Mouse (Mus musculus) stomach, embryonic 16.5 days (tissue): ENCODE results near the gene Wscd1. TPM values are rescaled to one million over a fixed set of nuclear protein-coding genes. Genes with fewer than 3 reads are reported as not detected.

Experiments
- ATAC-seq: fragments of 200-750 bp; cut with Nextera tagmentation; 2 replicates; pipeline ENCODE4 v1.8.0; 2017; ENCODE audit warnings: moderate number of reproducible peaks, moderate TSS enrichment; ENCODE audit not compliant: insufficient read depth, low FRiP score
- H3K27ac ChIP-seq: fragments of 300-500 bp; sonication (generic); 2 replicates; pipeline ENCODE4 v1.5.1; 2014; ENCODE audit warnings: low read length
- H3K27me3 ChIP-seq: fragments of 300-500 bp; sonication (generic); 2 replicates; pipeline ENCODE4 v1.6.1; 2014; ENCODE audit warnings: low read length, control low read depth, mixed read lengths; ENCODE audit not compliant: control insufficient read depth, insufficient read depth
- H3K36me3 ChIP-seq: fragments of 300-500 bp; sonication (generic); 2 replicates; pipeline ENCODE4 v1.6.1; 2014; ENCODE audit warnings: low read length; ENCODE audit not compliant: control insufficient read depth, insufficient read depth
- H3K4me1 ChIP-seq: fragments of 300-500 bp; sonication (generic); 2 replicates; pipeline ENCODE4 v1.6.1; 2014; ENCODE audit warnings: low read length, control low read depth, mixed read lengths; ENCODE audit not compliant: control insufficient read depth, insufficient read depth
- H3K4me2 ChIP-seq: fragments of 300-500 bp; sonication (generic); 2 replicates; pipeline ENCODE4 v1.6.1; 2014; ENCODE audit warnings: low read depth, low read length, mixed read lengths
- H3K4me3 ChIP-seq: fragments of 300-500 bp; sonication (generic); replicated peaks from 2 replicates; pipeline ENCODE4 v1.5.1; 2014; ENCODE audit warnings: mild to moderate bottlenecking, low read length
- H3K9ac ChIP-seq: fragments of 300-500 bp; sonication (generic); 2 replicates; pipeline ENCODE4 v1.6.1; 2014; ENCODE audit warnings: low read length
- H3K9me3 ChIP-seq: fragments of 300-500 bp; sonication (generic); replicated peaks from 2 replicates; pipeline ENCODE4 v1.6.1; 2016; ENCODE audit warnings: low read length, control low read depth; ENCODE audit not compliant: control insufficient read depth
- WGBS: fragments of 180-500 bp; shearing (Covaris S2); extraction: QIAGEN DNeasy Blood & Tissue Kit; methylation state at CpG from one replicate; pipeline ENCODE4 v1.1.7; 2014; 5-methylcytosine and 5-hydroxymethylcytosine counted together
- polyA plus RNA-seq: library from polyadenylated mRNA; unstranded; fragments of >200 nt; fragmentation: Nextera tagmentation; extraction: Ambion mirVana; gene quantifications from 2 replicates; pipeline ENCODE4 v1.2.1, GENCODE M21; 2015

Gene Wscd1
- polyA plus RNA-seq, 1 experiment from 2014 or later: 2.6 TPM

DNA sequence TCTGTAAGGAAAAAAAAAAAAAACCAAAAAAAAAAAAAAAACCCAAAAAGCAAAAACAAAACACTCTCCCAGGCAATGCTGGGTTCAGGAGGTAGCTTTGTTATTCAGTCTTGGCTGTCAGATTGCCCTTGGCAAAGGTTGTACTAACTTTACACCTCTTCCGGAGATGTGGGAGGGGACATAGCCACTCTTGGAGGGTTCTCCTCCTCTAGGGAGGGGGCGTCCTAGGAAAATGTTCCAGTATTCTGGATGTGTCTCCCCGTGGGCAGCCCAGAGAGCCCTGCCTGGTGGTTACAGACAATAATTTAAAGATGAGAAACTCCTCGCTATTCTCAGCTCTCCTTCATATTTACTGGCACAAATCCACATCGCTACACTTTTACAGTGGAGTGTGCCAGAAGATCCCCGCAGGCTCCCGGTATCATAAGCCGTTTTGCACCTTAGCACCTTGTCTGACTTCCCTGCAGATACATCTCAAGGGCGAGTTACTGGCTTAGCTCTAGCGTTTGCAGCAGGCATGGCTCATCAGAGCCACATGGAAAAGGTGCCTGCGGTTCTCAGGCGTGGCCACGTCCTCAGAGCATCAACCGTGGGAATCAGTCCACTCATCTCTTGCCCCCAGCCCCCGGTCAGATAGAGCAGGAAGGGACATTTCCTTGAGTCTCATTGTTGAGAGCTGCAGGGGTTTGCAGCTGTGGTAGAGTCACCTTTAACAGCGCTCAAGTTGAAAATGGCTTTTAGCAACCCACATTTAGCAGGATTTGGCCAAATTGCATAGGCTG, 24.5 kb downstream of the Wscd1 start:
- 22% methylated on average over 16 of the region's 16 CpGs for WGBS
- H3K27me3 ChIP-seq: no peaks in the 10 kb centered on the region
- H3K27ac ChIP-seq: no peak overlapping the region
- no peaks in the 10 kb centered on the region for H3K4me1 ChIP-seq
- no peak overlapping the region for H3K9ac ChIP-seq
- H3K9me3 ChIP-seq: no peaks in the 10 kb centered on the region
- no peak for ATAC-seq
- no peak overlapping the region for H3K4me2 ChIP-seq
- no peak overlapping the region for H3K4me3 ChIP-seq
- H3K36me3 ChIP-seq: no peaks in the 10 kb centered on the region

- H3K27me3 ChIP-seq: no peaks in the 10 kb centered on the region
- H3K4me1 ChIP-seq: no peaks in the 10 kb centered on the region
- H3K36me3 ChIP-seq: no peaks in the 10 kb centered on the region
- H3K4me2 ChIP-seq: no peak overlapping the region
- WGBS: 58% methylated on average over 6 of the region's 6 CpGs
- H3K9me3 ChIP-seq: no peaks in the 10 kb centered on the region
- ATAC-seq: no peak
- H3K9ac ChIP-seq: no peak overlapping the region
- no peak overlapping the region for H3K27ac ChIP-seq
- no peak overlapping the region for H3K4me3 ChIP-seq
These were observed 25.3 kb downstream of the Wscd1 start for GRCm38 (mm10) chr11:71775056-71775455.

GRCm38 (mm10) chr11:71779642-71780041, 29.9 kb downstream of the Wscd1 start:
- no peaks in the 10 kb centered on the region for H3K4me1 ChIP-seq
- H3K27ac ChIP-seq: no peak overlapping the region
- H3K9ac ChIP-seq: no peak overlapping the region
- ATAC-seq: no peak
- H3K36me3 ChIP-seq: no peaks in the 10 kb centered on the region
- H3K9me3 ChIP-seq: no peaks in the 10 kb centered on the region
- no peak overlapping the region for H3K4me3 ChIP-seq
- H3K27me3 ChIP-seq: no peaks in the 10 kb centered on the region
- no peak overlapping the region for H3K4me2 ChIP-seq
- WGBS: 54% methylated on average over 10 of the region's 10 CpGs

GRCm38 (mm10) chr11:71781737-71782354, 32.1 kb downstream of the Wscd1 start:
- no peak overlapping the region for H3K27ac ChIP-seq
- no peaks in the 10 kb centered on the region for H3K9me3 ChIP-seq
- H3K4me3 ChIP-seq: no peak overlapping the region
- 66% methylated on average over 13 of the region's 13 CpGs for WGBS
- ATAC-seq: no peak
- no peaks in the 10 kb centered on the region for H3K27me3 ChIP-seq
- H3K36me3 ChIP-seq: no peaks in the 10 kb centered on the region
- no peak overlapping the region for H3K9ac ChIP-seq
- H3K4me2 ChIP-seq: no peak overlapping the region
- no peaks in the 10 kb centered on the region for H3K4me1 ChIP-seq

DNA sequence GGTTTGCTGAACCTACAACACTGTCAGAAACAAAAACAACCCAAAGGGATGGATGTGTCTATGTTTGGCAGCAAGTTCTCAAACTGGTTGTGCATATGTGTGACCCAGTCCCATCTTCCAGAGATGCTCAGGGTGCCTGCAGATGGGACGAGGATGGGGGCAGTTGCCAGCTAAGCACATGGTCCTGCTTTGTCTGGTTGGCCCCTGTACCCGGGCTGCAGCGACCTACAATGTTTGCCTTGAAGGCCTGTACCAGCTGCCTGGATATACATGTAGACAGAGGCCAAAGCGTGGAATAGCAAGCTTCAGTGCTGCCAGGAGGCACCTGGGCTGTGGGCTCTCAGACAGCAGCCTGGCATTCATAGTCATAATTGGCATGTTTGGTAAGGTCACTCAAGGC, 35.8 kb downstream of the Wscd1 start:
- no peak overlapping the region for H3K27ac ChIP-seq
- H3K9me3 ChIP-seq: no peaks in the 10 kb centered on the region
- H3K27me3 ChIP-seq: no peaks in the 10 kb centered on the region
- 82% methylated on average over 4 of the region's 4 CpGs for WGBS
- H3K4me3 ChIP-seq: no peak overlapping the region
- ATAC-seq: no peak
- H3K36me3 ChIP-seq: no peaks in the 10 kb centered on the region
- H3K4me1 ChIP-seq: no peaks in the 10 kb centered on the region
- H3K4me2 ChIP-seq: no peak overlapping the region
- no peak overlapping the region for H3K9ac ChIP-seq

GRCm38 (mm10) chr11:71788209-71788608, 38.5 kb downstream of the Wscd1 start:
- H3K4me2 ChIP-seq: no peak overlapping the region
- no peaks in the 10 kb centered on the region for H3K36me3 ChIP-seq
- no peak overlapping the region for H3K9ac ChIP-seq
- 73% methylated on average over 4 of the region's 4 CpGs for WGBS
- H3K27ac ChIP-seq: no peak overlapping the region
- H3K4me1 ChIP-seq: no peaks in the 10 kb centered on the region
- H3K27me3 ChIP-seq: no peaks in the 10 kb centered on the region
- no peak for ATAC-seq
- H3K4me3 ChIP-seq: no peak overlapping the region
- H3K9me3 ChIP-seq: no peaks in the 10 kb centered on the region

GRCm38 (mm10) chr11:71790227-71790626, 40.5 kb downstream of the Wscd1 start:
- Histone ChIP-seq H3K36me3 (no peaks in the 10 kb centered on the region), H3K27me3 (no peaks in the 10 kb centered on the region), H3K4me3 (no peak overlapping the region), H3K27ac (no peak overlapping the region), H3K4me2 (no peak overlapping the region), H3K4me1 (no peaks in the 10 kb centered on the region), H3K9me3 (no peaks in the 10 kb centered on the region), H3K9ac (no peak overlapping the region)
- WGBS: 66% methylated on average over 3 of the region's 3 CpGs
- no peak for ATAC-seq

DNA sequence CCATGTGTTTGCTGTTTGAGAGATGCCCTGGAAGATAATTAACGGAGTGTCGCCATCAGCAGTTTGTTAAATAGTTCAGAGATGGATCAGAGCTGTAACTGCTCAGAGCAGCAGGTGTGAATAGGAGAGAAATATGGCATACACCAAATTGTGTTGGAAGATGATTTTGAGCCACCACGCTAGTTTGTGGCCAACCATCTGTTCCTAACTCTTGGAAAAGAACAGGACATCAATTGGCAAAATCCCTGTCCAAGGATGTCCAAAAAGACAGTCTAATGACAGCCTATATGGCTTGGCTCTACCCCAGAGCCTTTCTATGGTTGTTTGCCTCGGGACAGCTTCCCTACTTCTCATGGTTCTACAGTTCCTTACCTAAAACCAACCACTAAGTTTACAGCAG, 49.5 kb downstream of the Wscd1 start:
- H3K4me3 ChIP-seq: no peak overlapping the region
- H3K36me3 ChIP-seq: no peaks in the 10 kb centered on the region
- WGBS: 77% methylated on average over 4 of the region's 4 CpGs
- no peak overlapping the region for H3K27ac ChIP-seq
- H3K27me3 ChIP-seq: no peaks in the 10 kb centered on the region
- H3K9ac ChIP-seq: no peak overlapping the region
- H3K4me1 ChIP-seq: no peaks in the 10 kb centered on the region
- H3K9me3 ChIP-seq: no peaks in the 10 kb centered on the region
- no peak overlapping the region for H3K4me2 ChIP-seq
- ATAC-seq: no peak

- Histone ChIP-seq H3K9ac (no peak overlapping the region), H3K27ac (no peak overlapping the region), H3K4me2 (no peak overlapping the region), H3K4me3 (no peak overlapping the region), H3K4me1 (no peaks in the 10 kb centered on the region), H3K9me3 (no peaks in the 10 kb centered on the region), H3K36me3 (no peaks in the 10 kb centered on the region), H3K27me3 (no peaks in the 10 kb centered on the region)
- 91% methylated on average over 2 of the region's 2 CpGs for WGBS
- ATAC-seq: no peak
These were observed 58.8 kb downstream of the Wscd1 start for GRCm38 (mm10) chr11:71808521-71808920.
